Mouse (Mus musculus): ENCODE measurements around the gene Snph. TPM values are rescaled to one million over a fixed set of nuclear protein-coding genes. Genes with fewer than 3 reads are reported as not detected.

The Snph gene
- polyA plus RNA-seq, 1 experiment: 0.42 TPM

DNA sequence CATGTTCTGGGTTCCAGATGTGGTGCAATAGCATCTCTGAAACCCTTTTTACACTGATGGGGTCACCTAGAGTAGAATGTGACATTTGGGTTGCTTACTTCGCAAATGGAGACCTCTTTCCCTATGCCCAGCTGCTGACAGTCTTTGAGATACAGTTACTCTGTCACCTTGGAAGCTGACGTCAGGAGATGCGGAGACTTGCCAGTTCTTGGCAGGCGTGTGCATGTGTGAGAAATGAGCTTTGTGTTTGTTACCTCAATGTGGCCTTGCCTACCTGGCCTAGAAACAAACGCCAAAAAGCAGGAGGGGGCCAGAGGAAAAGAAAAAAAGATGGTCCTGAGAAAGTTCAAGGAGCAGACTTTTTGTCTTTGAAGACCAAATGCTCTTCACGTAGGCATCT lies 65.5 kb downstream of the Snph start:
- no peak overlapping the region for H3K27ac ChIP-seq (ENCODE audit: control insufficient read depth, insufficient read depth, low read depth, low read length, poor library complexity)
- H3K4me1 ChIP-seq (ENCODE audit: control insufficient read depth, insufficient read depth, low read length): no peaks in the 10 kb centered on the region; the same call in 1 of the 2 replicates

DNA sequence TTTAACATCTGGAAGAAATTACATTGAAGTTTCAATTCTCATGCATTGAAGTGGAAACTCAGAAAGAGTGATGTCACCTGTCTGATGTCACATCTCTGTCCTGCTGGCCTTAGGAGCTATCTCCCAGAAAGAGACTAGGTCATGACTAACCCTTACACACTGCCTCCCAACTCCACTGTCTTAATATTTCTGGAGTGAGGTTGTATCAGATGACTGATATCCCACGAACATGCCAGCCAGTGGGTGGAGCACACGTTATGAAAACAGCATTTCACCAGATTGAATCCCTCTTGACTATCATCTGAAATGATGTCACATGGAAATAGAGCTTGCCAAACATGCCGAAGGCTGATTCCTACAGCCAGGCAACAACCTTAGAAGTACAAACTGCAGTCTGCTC lies 67.4 kb downstream of the Snph start:
- 67% methylated on average over 3 of the region's 3 CpGs for WGBS
- TF ChIP-seq CTCF (IDR thresholded peaks at IDR 0.05; ENCODE audit: control insufficient read depth, insufficient read depth, low read length) (no peak), POLR2A (IDR thresholded peaks at IDR 0.05; ENCODE audit: borderline replicate concordance, control insufficient read depth, low read depth, low read length) (no peak)
- Histone ChIP-seq H3K27ac (ENCODE audit: control insufficient read depth, insufficient read depth, low read depth, low read length, poor library complexity) (no peak overlapping the region), H3K4me3 (replicated peaks; ENCODE audit: control insufficient read depth, low read depth, low read length) (no peak overlapping the region), H3K4me1 (ENCODE audit: control insufficient read depth, insufficient read depth, low read length) (no peaks in the 10 kb centered on the region; the same call in 1 of the 2 replicates)

More for the DNA sequence above, 65.5 kb downstream of the Snph start:
- TF ChIP-seq CTCF (IDR thresholded peaks at IDR 0.05; ENCODE audit: control insufficient read depth, insufficient read depth, low read length) (no peak), POLR2A (IDR thresholded peaks at IDR 0.05; ENCODE audit: borderline replicate concordance, control insufficient read depth, low read depth, low read length) (no peak)
- 80% methylated on average over 6 of the region's 6 CpGs for WGBS
- no peak overlapping the region for H3K4me3 ChIP-seq (replicated peaks; ENCODE audit: control insufficient read depth, low read depth, low read length)

DNA sequence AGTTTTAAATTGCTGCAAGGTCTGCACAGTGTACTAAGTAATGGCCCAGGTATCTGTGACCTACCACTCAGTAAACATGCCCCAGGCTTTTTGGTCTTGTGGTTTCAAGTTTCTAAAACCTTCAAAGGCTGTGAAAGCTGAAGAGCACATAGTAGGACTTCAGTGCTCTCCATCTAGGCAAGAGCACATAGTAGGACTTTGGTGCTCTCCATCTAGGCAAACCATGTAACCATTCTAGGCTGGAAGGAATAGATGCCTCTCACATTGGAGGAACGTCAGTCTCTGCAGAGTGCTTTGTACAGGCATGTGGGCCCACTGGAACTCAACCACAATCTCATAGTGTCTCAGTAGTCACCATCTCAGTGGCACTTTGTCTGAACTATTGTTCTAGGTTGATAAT lies 68.4 kb downstream of the Snph start:
- 83% methylated on average over 1 of the region's 1 CpGs for WGBS
- Histone ChIP-seq H3K4me1 (ENCODE audit: control insufficient read depth, insufficient read depth, low read length) (no peaks in the 10 kb centered on the region; the same call in 1 of the 2 replicates), H3K27ac (ENCODE audit: control insufficient read depth, insufficient read depth, low read depth, low read length, poor library complexity) (no peak overlapping the region), H3K4me3 (replicated peaks; ENCODE audit: control insufficient read depth, low read depth, low read length) (no peak overlapping the region)
- TF ChIP-seq CTCF (IDR thresholded peaks at IDR 0.05; ENCODE audit: control insufficient read depth, insufficient read depth, low read length): no peak
- no peak for TF ChIP-seq POLR2A (IDR thresholded peaks at IDR 0.05; ENCODE audit: borderline replicate concordance, control insufficient read depth, low read depth, low read length)

DNA sequence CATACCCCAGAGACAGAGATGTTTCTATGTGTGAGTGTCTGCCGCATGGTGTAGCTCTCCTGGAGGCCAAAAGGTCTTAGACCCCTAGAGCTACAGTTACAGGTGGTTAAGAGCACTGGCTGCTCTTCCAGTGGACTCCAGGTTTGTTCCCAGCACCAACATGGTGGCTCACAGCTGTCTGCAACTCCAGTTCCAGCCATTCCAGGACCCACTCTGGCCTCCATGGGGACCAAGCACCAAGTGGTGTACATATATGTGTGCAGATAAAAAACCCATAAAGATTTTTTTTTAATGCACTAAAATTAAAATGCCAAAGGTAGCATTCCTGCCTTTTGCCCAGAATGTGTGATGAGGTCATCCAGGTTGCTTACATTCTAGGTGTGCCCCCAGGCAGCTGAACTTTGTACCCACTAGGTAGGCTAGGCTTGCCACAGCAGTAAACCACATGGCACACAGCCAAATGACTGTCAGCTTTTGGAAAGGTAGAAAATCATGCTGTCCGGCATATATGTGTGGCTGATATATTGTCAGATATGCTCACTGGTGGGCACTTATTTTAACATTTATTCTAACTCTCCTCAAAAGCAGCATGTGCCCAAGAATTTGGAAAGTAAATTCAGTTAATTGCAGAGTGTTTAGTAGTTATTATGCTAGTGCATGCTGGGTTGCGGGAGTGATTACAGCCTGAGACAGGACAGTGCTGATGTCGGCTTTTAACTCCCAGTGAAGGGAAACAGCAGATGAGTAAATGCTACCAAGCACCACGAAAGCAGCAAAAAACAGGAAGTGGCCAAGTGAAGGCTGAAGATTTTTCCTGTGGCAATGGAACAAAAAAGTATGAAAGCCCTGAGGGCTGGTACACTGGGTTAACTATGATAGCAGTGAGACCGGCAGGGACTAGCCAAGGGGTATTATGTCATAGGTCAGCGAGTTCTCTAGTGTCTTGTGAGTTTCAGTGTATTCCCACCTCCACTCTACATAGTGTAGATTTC lies 69.2 kb downstream of the Snph start:
- no peak overlapping the region for H3K4me3 ChIP-seq (replicated peaks; ENCODE audit: control insufficient read depth, low read depth, low read length)
- 40% methylated on average over 7 of the region's 7 CpGs for WGBS
- no peaks in the 10 kb centered on the region; the same call in 1 of the 2 replicates for H3K4me1 ChIP-seq (ENCODE audit: control insufficient read depth, insufficient read depth, low read length)

DNA sequence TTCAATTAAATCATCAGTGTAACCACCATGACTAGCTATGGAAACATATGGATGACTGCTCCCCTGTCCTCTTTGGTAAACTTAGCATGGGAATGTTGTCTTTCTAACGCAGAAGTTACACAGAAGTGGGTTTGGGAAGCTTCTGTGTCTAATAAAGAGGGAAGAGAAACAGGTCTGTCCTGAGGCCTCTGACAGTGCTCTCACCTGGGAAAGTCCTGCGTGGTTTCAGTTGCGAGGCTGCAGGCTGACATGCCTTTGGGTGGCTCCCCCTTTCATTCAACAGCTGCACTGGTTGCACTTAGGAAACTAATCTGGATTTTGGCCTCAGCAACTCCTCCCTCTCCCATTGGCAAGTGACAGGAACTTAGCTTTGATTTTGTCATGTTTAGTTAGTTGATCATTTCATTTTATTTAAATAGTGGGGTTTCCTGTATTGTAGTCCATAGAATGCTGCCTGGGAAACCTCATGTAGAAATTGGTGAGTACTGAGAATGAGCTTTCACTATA lies 82.7 kb downstream of the Snph start:
- Histone ChIP-seq H3K27ac (ENCODE audit: control insufficient read depth, insufficient read depth, low read depth, low read length, poor library complexity) (no peak overlapping the region), H3K4me3 (replicated peaks; ENCODE audit: control insufficient read depth, low read depth, low read length) (no peak overlapping the region), H3K4me1 (ENCODE audit: control insufficient read depth, insufficient read depth, low read length) (no peaks in the 10 kb centered on the region)
- TF ChIP-seq POLR2A (IDR thresholded peaks at IDR 0.05; ENCODE audit: borderline replicate concordance, control insufficient read depth, low read depth, low read length) (no peak), CTCF (IDR thresholded peaks at IDR 0.05; ENCODE audit: control insufficient read depth, insufficient read depth, low read length) (no peak)
- 79% methylated on average over 3 of the region's 3 CpGs for WGBS

More for the DNA sequence above, 69.2 kb downstream of the Snph start:
- H3K27ac ChIP-seq (ENCODE audit: control insufficient read depth, insufficient read depth, low read depth, low read length, poor library complexity): no peak overlapping the region
- TF ChIP-seq CTCF (IDR thresholded peaks at IDR 0.05; ENCODE audit: control insufficient read depth, insufficient read depth, low read length) (no peak), POLR2A (IDR thresholded peaks at IDR 0.05; ENCODE audit: borderline replicate concordance, control insufficient read depth, low read depth, low read length) (no peak)

DNA sequence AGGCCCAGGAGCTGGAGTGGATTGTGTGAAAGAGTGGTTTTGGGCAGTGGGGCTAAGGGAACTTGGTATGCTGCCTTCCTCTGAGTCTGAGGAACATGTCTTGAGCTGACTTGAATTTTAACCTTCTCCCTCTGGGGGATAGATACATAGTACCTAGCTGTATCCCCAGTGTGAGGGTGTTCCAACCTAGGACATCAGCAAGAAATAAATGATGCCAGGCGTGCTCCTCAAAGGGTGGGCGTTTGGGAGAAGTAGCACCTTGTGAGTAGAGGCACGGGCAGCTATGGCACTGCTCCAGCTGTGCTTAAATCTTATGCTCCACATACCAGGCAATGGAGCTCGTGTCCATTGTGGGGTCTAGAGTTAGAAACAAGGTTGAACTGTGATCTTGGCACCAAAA lies 85.8 kb downstream of the Snph start:
- WGBS: 75% methylated on average over 4 of the region's 4 CpGs

DNA sequence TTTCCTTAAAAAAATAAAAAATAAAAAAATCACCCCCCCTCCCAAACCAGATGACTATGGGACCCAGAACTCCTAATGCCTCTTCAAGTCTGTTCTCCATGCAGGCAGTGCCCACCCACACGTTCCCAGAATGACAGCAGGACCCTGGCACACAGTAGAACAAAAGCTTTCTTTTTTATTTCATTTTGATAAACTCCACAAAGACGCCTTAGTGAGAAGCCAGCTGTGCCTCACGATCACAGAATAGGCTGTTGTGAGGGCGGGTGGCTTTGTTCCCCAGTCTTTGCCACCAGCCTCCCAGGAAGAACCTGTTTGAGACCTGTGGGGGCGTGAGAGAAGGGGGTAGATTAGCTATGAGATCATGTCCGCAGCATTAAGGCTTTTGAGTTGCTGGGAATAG lies 87.7 kb downstream of the Snph start:
- TF ChIP-seq CTCF (IDR thresholded peaks at IDR 0.05; ENCODE audit: control insufficient read depth, insufficient read depth, low read length) (no peak), POLR2A (IDR thresholded peaks at IDR 0.05; ENCODE audit: borderline replicate concordance, control insufficient read depth, low read depth, low read length) (no peak)
- WGBS: 72% methylated on average over 6 of the region's 6 CpGs
- Histone ChIP-seq H3K27ac (ENCODE audit: control insufficient read depth, insufficient read depth, low read depth, low read length, poor library complexity) (no peak overlapping the region), H3K4me3 (replicated peaks; ENCODE audit: control insufficient read depth, low read depth, low read length) (no peak overlapping the region), H3K4me1 (ENCODE audit: control insufficient read depth, insufficient read depth, low read length) (no peaks in the 10 kb centered on the region; the same call in 1 of the 2 replicates)

More for the DNA sequence above, 85.8 kb downstream of the Snph start:
- no peak overlapping the region for H3K27ac ChIP-seq (ENCODE audit: control insufficient read depth, insufficient read depth, low read depth, low read length, poor library complexity)
- H3K4me1 ChIP-seq (ENCODE audit: control insufficient read depth, insufficient read depth, low read length): no peaks in the 10 kb centered on the region; the same call in 1 of the 2 replicates
- no peak overlapping the region for H3K4me3 ChIP-seq (replicated peaks; ENCODE audit: control insufficient read depth, low read depth, low read length)
- TF ChIP-seq POLR2A (IDR thresholded peaks at IDR 0.05; ENCODE audit: borderline replicate concordance, control insufficient read depth, low read depth, low read length) (no peak), CTCF (IDR thresholded peaks at IDR 0.05; ENCODE audit: control insufficient read depth, insufficient read depth, low read length) (no peak)
